Mouse (Mus musculus): ENCODE results near the gene Fam69b. TPM values are rescaled to one million over a fixed set of nuclear protein-coding genes. Genes with fewer than 3 reads are reported as not detected.

Gene Fam69b
- polyA plus RNA-seq, 1 experiment: 4.2 TPM

DNA sequence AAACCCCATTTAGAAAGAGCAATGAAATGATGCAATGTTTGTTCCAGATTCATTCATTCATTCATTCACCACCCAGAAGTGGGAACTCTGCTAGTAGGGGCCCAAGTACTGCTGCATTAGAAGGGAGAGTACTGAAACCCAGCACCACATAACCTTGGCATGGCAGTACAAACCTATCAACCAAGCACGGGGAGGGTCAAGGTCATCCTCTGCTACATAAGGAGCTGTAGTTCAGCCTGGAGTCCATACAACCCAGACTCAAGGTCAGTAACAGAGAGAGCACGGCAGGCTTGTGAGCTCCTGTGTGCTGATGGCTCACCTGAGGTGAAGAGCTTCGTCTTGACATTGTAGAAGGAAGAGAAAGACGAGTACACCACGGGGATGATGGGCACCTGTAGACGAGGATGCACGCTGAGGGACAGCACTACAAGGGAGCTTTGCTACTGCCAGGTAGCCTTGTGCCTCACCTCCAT, 33.8 kb upstream of the Fam69b start:
- Histone ChIP-seq H3K4me1 (ENCODE audit: control insufficient read depth, insufficient read depth, low read length) (peaks cover 8% of the 10 kb centered on the region), H3K4me3 (replicated peaks; ENCODE audit: control insufficient read depth, low read depth, low read length) (no peak overlapping the region), H3K27ac (ENCODE audit: control insufficient read depth, insufficient read depth, low read depth, low read length, poor library complexity) (no peak overlapping the region)
- TF ChIP-seq CTCF (IDR thresholded peaks at IDR 0.05; ENCODE audit: control insufficient read depth, insufficient read depth, low read length) (no peak), POLR2A (IDR thresholded peaks at IDR 0.05; ENCODE audit: borderline replicate concordance, control insufficient read depth, low read depth, low read length) (no peak)
- 77% methylated on average over 7 of the region's 7 CpGs for WGBS

DNA sequence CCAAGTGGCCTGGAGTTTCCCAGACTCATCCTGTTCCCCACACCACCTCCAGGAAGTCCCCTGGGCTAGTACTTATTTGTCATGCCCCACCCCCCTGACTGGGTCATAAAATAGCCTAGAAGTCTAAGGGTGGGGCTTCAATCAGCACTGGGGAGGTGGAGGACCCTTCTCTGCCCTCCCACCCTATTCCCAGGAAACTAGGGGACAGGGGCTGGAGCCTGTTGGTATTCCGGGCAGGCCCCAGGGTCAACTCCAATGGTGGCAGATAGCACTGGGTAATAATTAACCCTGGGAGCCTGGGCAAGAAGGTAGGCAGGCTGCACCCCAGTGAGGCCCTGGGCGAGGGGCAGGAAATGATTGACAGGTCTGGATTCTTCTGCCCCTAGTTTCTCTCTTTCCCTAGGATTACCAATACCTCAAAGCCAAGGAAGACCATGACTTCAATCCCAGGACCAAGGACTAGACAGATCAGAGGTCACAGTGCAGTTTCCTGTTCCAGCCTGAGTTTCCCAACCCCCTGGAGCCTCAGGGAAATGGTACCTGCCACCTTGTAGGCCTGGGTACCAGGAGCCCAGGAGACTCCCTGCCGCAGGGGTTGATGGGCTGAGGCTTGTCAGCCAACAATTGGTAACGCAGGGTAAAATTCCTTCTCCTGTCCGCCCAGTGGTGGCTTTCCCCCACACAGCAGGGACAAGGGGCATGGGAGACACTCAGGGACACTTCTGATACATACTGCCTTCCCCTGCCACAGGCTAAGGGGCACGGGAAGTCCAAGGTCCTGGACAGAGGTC, 33.1 kb upstream of the Fam69b start:
- Histone ChIP-seq H3K4me1 (ENCODE audit: control insufficient read depth, insufficient read depth, low read length) (peaks cover 8% of the 10 kb centered on the region), H3K4me3 (replicated peaks; ENCODE audit: control insufficient read depth, low read depth, low read length) (no peak overlapping the region), H3K27ac (ENCODE audit: control insufficient read depth, insufficient read depth, low read depth, low read length, poor library complexity) (no peak overlapping the region)
- 66% methylated on average over 6 of the region's 6 CpGs for WGBS
- TF ChIP-seq CTCF (IDR thresholded peaks at IDR 0.05; ENCODE audit: control insufficient read depth, insufficient read depth, low read length): no peak
- TF ChIP-seq POLR2A (IDR thresholded peaks at IDR 0.05; ENCODE audit: borderline replicate concordance, control insufficient read depth, low read depth, low read length): no peak

DNA sequence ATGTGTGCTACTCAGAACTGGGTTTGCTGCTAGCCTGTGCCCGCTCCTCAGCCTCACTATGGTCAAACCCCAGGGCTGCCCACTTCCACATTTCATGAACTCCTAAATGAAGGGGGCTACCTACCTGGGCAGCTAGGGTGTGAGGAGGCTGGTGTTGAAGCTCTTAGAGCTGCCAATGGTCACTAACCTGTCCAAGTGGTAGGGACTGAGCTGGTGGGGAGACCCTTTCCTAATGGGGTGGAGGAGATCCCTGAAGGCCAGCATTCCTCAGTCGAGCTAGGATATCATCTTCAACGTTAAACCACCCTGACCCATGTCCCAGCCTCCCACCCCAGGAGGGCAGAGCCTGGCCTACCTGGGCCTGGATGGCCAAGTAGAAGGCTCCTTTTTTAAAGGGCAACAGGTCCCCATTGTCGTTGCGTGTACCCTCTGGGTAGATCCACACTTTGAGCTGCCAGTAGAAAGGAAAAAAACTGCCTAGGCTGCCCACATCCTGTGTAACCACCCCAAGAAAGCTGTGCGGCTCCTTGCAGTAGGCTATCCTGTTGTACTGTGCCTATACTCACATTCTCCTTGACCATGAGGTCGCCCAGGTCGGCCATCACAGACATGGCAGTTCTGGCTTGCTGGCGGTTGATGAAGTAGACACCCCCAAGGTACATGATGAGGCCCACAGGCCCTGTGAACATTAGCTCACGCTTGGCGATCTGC, 32.4 kb upstream of the Fam69b start:
- no peak overlapping the region for H3K27ac ChIP-seq (ENCODE audit: control insufficient read depth, insufficient read depth, low read depth, low read length, poor library complexity)
- H3K4me1 ChIP-seq (ENCODE audit: control insufficient read depth, insufficient read depth, low read length): peaks cover 8% of the 10 kb centered on the region
- TF ChIP-seq CTCF (IDR thresholded peaks at IDR 0.05; ENCODE audit: control insufficient read depth, insufficient read depth, low read length) (no peak), POLR2A (IDR thresholded peaks at IDR 0.05; ENCODE audit: borderline replicate concordance, control insufficient read depth, low read depth, low read length) (no peak)
- WGBS: 40% methylated on average over 11 of the region's 11 CpGs
- no peak overlapping the region for H3K4me3 ChIP-seq (replicated peaks; ENCODE audit: control insufficient read depth, low read depth, low read length)

DNA sequence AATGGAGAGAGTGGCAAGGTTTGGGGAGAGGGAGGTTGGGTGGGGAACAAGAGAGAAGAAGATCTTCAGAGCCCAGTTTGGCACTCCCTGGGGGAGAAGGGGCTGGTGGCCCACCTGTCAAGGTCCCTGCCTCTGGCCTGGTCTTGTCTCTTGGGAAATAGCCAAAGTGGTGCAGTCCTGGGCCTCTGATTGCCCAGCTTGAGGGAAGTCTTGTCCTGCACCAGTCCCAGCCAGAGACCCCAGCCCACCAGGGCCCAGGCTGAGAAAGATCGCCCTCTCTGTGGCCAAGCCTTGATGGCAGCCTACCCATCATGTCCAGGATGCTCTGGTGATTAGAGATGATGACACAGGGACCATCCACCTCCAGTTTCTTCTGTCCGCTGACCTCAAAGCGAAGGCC, 31.4 kb upstream of the Fam69b start:
- WGBS: 90% methylated on average over 3 of the region's 3 CpGs
- Histone ChIP-seq H3K4me1 (ENCODE audit: control insufficient read depth, insufficient read depth, low read length) (peaks cover 8% of the 10 kb centered on the region), H3K27ac (ENCODE audit: control insufficient read depth, insufficient read depth, low read depth, low read length, poor library complexity) (peak overlapping the region; percentile 20; the same call in 1 of the 2 replicates), H3K4me3 (replicated peaks; ENCODE audit: control insufficient read depth, low read depth, low read length) (no peak overlapping the region)
- no peak for TF ChIP-seq POLR2A (IDR thresholded peaks at IDR 0.05; ENCODE audit: borderline replicate concordance, control insufficient read depth, low read depth, low read length)
- no peak for TF ChIP-seq CTCF (IDR thresholded peaks at IDR 0.05; ENCODE audit: control insufficient read depth, insufficient read depth, low read length)

DNA sequence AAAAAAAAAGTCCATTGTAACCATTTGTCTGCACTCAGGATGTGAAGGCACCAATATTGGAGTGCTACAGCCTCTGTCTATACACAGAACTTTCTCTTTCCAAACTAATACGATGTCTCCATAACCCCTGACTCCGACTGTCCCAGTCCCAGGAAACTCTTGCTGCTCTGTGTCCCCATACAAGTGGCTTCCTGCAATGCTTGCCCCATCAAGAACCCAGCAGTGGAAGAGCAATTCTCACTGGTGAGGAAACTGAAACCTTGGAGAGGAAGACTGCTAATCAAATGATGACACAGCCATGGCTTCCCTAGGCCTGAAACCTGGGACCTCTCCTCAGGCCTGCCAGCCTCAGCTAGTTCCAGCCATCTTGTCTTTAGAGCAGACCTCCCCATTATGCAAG, 30.4 kb upstream of the Fam69b start:
- Histone ChIP-seq H3K27ac (ENCODE audit: control insufficient read depth, insufficient read depth, low read depth, low read length, poor library complexity) (peak overlapping the region; percentile 27; the same call in 1 of the 2 replicates), H3K4me1 (ENCODE audit: control insufficient read depth, insufficient read depth, low read length) (peaks cover 8% of the 10 kb centered on the region), H3K4me3 (replicated peaks; ENCODE audit: control insufficient read depth, low read depth, low read length) (no peak overlapping the region)
- 33% methylated on average over 2 of the region's 2 CpGs for WGBS
- no peak for TF ChIP-seq POLR2A (IDR thresholded peaks at IDR 0.05; ENCODE audit: borderline replicate concordance, control insufficient read depth, low read depth, low read length)
- no peak for TF ChIP-seq CTCF (IDR thresholded peaks at IDR 0.05; ENCODE audit: control insufficient read depth, insufficient read depth, low read length)

DNA sequence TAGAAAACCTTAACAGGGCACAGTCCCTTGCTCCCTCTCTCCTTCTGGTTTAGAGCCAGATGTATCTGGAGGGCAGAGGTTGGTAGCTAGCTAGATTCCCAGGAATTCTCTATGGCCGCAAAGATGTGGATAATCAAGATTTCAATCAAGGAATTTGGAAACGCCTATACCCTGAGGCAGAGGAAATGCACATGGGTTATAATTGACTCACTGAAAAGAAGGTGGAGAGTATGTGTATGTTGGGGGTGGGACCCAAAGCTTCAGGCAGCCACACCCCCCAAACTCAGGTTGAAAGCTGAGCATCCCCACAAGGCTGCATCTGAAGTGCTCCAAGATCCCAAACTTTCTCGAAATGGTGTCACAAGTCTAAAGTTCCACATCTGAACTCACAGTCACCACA, 29.8 kb upstream of the Fam69b start:
- 57% methylated on average over 3 of the region's 3 CpGs for WGBS

DNA sequence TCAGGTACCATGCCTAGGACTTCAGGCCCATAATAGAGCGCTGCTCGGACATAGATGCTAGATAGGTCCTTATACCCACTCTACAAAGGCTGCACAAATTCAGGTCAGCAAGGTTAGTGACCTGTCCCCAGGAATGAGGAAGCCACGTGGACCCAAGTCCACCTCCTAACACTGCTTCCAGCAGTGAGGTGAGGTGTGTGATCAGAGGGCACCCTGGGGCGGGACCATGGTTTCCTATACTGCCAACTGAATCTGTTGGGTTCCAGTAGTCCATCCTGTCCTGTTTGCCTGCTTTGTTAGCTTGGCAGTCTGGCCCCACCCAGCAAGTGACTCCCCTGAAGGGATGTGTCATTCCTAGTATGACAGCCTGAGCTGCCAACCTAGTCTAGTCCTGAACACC, 28.3 kb upstream of the Fam69b start:
- Histone ChIP-seq H3K4me1 (ENCODE audit: control insufficient read depth, insufficient read depth, low read length) (peaks cover 8% of the 10 kb centered on the region), H3K4me3 (replicated peaks; ENCODE audit: control insufficient read depth, low read depth, low read length) (no peak overlapping the region), H3K27ac (ENCODE audit: control insufficient read depth, insufficient read depth, low read depth, low read length, poor library complexity) (peak overlapping the region; percentile 22)
- TF ChIP-seq CTCF (IDR thresholded peaks at IDR 0.05; ENCODE audit: control insufficient read depth, insufficient read depth, low read length) (no peak), POLR2A (IDR thresholded peaks at IDR 0.05; ENCODE audit: borderline replicate concordance, control insufficient read depth, low read depth, low read length) (no peak)
- WGBS: 69% methylated on average over 4 of the region's 4 CpGs

More for the DNA sequence above, 29.8 kb upstream of the Fam69b start:
- Histone ChIP-seq H3K27ac (ENCODE audit: control insufficient read depth, insufficient read depth, low read depth, low read length, poor library complexity) (peak overlapping the region; percentile 27; the same call in 1 of the 2 replicates), H3K4me1 (ENCODE audit: control insufficient read depth, insufficient read depth, low read length) (peaks cover 8% of the 10 kb centered on the region), H3K4me3 (replicated peaks; ENCODE audit: control insufficient read depth, low read depth, low read length) (no peak overlapping the region)
- TF ChIP-seq POLR2A (IDR thresholded peaks at IDR 0.05; ENCODE audit: borderline replicate concordance, control insufficient read depth, low read depth, low read length) (no peak), CTCF (IDR thresholded peaks at IDR 0.05; ENCODE audit: control insufficient read depth, insufficient read depth, low read length) (no peak)

DNA sequence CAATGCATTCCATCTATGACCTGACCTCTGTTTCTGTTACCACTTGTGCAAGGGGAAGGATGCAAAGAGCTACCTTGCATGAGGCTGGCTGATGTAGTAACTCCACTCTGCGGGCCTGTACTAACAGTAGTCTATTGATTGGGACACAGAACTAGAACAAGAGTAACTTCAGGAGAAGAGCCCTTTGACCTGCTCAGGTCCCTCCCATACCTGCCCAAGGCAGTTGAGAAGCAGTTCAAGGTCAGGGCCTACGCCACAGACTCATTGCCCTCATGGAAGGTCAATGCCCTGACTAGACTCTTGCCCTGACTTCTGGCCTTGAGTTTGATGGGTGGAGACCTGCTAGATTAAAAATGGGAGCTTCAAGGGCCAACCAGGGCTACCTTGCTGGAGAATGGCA, 27.6 kb upstream of the Fam69b start:
- H3K27ac ChIP-seq (ENCODE audit: control insufficient read depth, insufficient read depth, low read depth, low read length, poor library complexity): peak overlapping the region; percentile 80
- H3K4me1 ChIP-seq (ENCODE audit: control insufficient read depth, insufficient read depth, low read length): peaks cover 7% of the 10 kb centered on the region
- WGBS: 48% methylated on average over 2 of the region's 2 CpGs
- TF ChIP-seq POLR2A (IDR thresholded peaks at IDR 0.05; ENCODE audit: borderline replicate concordance, control insufficient read depth, low read depth, low read length): no peak
- no peak for TF ChIP-seq CTCF (IDR thresholded peaks at IDR 0.05; ENCODE audit: control insufficient read depth, insufficient read depth, low read length)
- no peak overlapping the region for H3K4me3 ChIP-seq (replicated peaks; ENCODE audit: control insufficient read depth, low read depth, low read length)

Data from bone marrow, adult 2 months (tissue).